Mouse (Mus musculus) embryonic facial prominence, embryonic 14.5 days (tissue): ENCODE measurements at regions not wholly inside any gene's neighbourhood (a gene's known extent, or its start where the extent isn't known, plus 50 kb on each side); places are given as distances from the start of the nearest gene placed in this dataset.

Experiments
- ATAC-seq: fragments of 200-750 bp; cut with Nextera tagmentation; 2 replicates; pipeline ENCODE4 v1.8.0; 2017; ENCODE audit warnings: low read depth, moderate number of reproducible peaks, moderate TSS enrichment
- DNase-seq: peaks from one replicate; pipeline ENCODE4 v3.0.0-alpha.2; 2015; ENCODE audit warnings: low spot score
- H3K27ac ChIP-seq: fragments of 300-500 bp; sonication (generic); replicated peaks from 2 replicates; pipeline ENCODE4 v1.5.1; 2014; ENCODE audit warnings: low read depth, mild to moderate bottlenecking, low read length, moderate library complexity
- H3K27me3 ChIP-seq: fragments of 300-500 bp; sonication (generic); replicated peaks from 2 replicates; pipeline ENCODE4 v1.6.1; 2014; ENCODE audit warnings: low read length; ENCODE audit not compliant: control insufficient read depth, insufficient read depth
- H3K36me3 ChIP-seq: fragments of 300-500 bp; sonication (generic); 2 replicates; pipeline ENCODE4 v1.6.1; 2014; ENCODE audit warnings: low read length, mixed read lengths; ENCODE audit not compliant: control insufficient read depth, insufficient read depth
- H3K4me1 ChIP-seq: fragments of 300-500 bp; sonication (generic); 2 replicates; pipeline ENCODE4 v1.6.1; 2014; ENCODE audit warnings: antibody characterized with exemption, low read length; ENCODE audit not compliant: control insufficient read depth, insufficient read depth
- H3K4me2 ChIP-seq: fragments of 300-500 bp; sonication (generic); 2 replicates; pipeline ENCODE4 v1.6.1; 2014; ENCODE audit warnings: low read depth, mild to moderate bottlenecking, low read length, moderate library complexity, mixed read lengths
- H3K4me3 ChIP-seq: fragments of 300-500 bp; sonication (generic); 2 replicates; pipeline ENCODE4 v1.5.1; 2014; ENCODE audit warnings: low read depth, mild to moderate bottlenecking, low read length
- H3K9ac ChIP-seq: fragments of 300-500 bp; sonication (generic); 2 replicates; pipeline ENCODE4 v1.6.1; 2014; ENCODE audit warnings: low read depth, mild to moderate bottlenecking, low read length, moderate library complexity, mixed read lengths
- H3K9me3 ChIP-seq: fragments of 300-500 bp; sonication (generic); 2 replicates; pipeline ENCODE4 v1.6.1; 2016; ENCODE audit warnings: low read length; ENCODE audit not compliant: control insufficient read depth
- WGBS: fragments of 180-500 bp; shearing (Covaris S2); extraction: QIAGEN DNeasy Blood & Tissue Kit; methylation state at CpG from one replicate; pipeline ENCODE4 v1.1.7; 2014; 5-methylcytosine and 5-hydroxymethylcytosine counted together

DNA sequence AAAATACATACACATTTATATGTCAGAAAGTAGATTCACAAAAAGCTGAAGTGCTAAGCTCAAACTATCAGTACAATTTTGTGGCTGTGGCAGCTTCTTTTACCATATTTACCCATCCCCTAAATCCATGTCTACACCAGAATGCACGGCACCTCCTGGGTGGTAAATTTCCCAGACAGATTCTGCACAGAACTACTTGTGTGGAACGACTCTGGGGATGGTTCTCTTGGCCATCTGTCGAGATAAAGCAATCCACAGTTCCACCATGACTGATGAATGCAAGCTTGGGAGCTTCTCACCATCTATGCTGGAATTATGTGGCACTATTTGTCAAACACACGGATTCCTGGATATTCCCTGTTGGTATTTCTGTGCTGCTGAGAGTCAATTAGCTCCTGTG, 495.8 kb downstream of the Tmem114 start:
- no peak overlapping the region for H3K4me3 ChIP-seq
- no peak overlapping the region for H3K4me2 ChIP-seq
- DNase-seq: no peak
- no peak overlapping the region for H3K9ac ChIP-seq
- no peak for ATAC-seq
- no peak overlapping the region for H3K27ac ChIP-seq
- no peaks in the 10 kb centered on the region for H3K36me3 ChIP-seq
- H3K9me3 ChIP-seq: no peaks in the 10 kb centered on the region
- H3K4me1 ChIP-seq: no peaks in the 10 kb centered on the region
- WGBS: 61% methylated on average over 4 of the region's 4 CpGs
- H3K27me3 ChIP-seq: no peaks in the 10 kb centered on the region

- Histone ChIP-seq H3K9me3 (no peaks in the 10 kb centered on the region), H3K4me3 (no peak overlapping the region), H3K27me3 (no peaks in the 10 kb centered on the region), H3K4me1 (no peaks in the 10 kb centered on the region), H3K27ac (no peak overlapping the region), H3K9ac (no peak overlapping the region), H3K36me3 (no peaks in the 10 kb centered on the region), H3K4me2 (no peak overlapping the region)
- ATAC-seq: peak; percentile 18; the same call in 1 of the 2 replicates
- 50% methylated on average over 6 of the region's 6 CpGs for WGBS
- DNase-seq: peak; percentile 44
These were observed 496.5 kb downstream of the Tmem114 start for GRCm38 (mm10) chr16:7928391-7928935.

GRCm38 (mm10) chr16:7927756-7928155, 497.2 kb downstream of the Tmem114 start:
- Histone ChIP-seq H3K4me2 (no peak overlapping the region), H3K36me3 (no peaks in the 10 kb centered on the region), H3K27ac (no peak overlapping the region), H3K4me1 (no peaks in the 10 kb centered on the region), H3K9ac (no peak overlapping the region), H3K27me3 (no peaks in the 10 kb centered on the region), H3K4me3 (no peak overlapping the region), H3K9me3 (no peaks in the 10 kb centered on the region)
- DNase-seq (peak; percentile 31), ATAC-seq (no peak)
- 55% methylated on average over 8 of the region's 8 CpGs for WGBS

DNA sequence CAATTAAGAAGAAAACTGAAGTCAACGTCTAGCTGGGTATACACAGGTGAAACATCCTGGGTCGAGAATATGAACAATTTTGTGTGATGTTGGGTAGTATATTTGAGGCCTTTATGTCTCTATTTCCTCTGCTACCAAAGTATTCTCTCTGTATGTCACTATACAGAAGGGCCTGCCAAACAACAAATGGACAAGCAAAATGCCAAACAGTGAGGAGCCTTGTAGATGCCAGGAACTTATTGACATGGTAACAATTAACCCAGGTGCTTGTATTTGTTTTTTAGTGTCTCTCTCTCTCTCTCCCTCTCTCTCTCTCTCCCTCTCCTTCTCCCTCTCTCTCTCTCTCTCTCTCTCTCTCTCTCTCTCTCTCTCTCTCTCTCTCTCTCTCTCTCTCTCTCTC, 529.1 kb downstream of the Tmem114 start:
- ATAC-seq: no peak
- Histone ChIP-seq H3K4me2 (no peak overlapping the region), H3K27ac (no peak overlapping the region), H3K27me3 (no peaks in the 10 kb centered on the region), H3K4me1 (no peaks in the 10 kb centered on the region), H3K4me3 (no peak overlapping the region), H3K9me3 (no peaks in the 10 kb centered on the region), H3K9ac (no peak overlapping the region), H3K36me3 (no peaks in the 10 kb centered on the region)
- WGBS: 74% methylated on average over 2 of the region's 2 CpGs
- no peak for DNase-seq

DNA sequence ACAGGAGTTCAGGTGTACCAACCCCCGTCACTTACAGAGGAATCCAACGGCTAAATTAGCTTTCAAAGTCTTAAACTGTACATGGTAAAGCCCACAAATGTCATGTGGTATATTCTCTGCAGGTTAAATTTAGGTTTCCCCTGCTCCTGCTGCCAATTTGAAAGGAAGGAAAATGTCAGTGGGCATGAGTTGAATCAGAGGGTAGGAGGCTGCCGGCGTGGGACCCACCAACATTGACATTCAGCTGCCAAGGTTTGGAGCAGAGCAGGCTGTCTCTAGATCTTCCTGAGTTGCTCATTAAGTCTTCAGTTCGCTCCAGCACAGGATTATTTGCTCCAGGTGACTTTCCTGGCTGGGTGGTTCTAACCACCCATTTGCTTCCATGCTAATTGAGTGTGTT, 532.1 kb downstream of the Tmem114 start:
- no peak overlapping the region for H3K27ac ChIP-seq
- no peaks in the 10 kb centered on the region for H3K9me3 ChIP-seq
- no peak overlapping the region for H3K4me2 ChIP-seq
- H3K9ac ChIP-seq: no peak overlapping the region
- 77% methylated on average over 5 of the region's 5 CpGs for WGBS
- no peaks in the 10 kb centered on the region for H3K36me3 ChIP-seq
- DNase-seq (no peak), ATAC-seq (no peak)
- H3K27me3 ChIP-seq: no peaks in the 10 kb centered on the region
- H3K4me1 ChIP-seq: no peaks in the 10 kb centered on the region
- no peak overlapping the region for H3K4me3 ChIP-seq

GRCm38 (mm10) chr16:7863406-7863805, 561.5 kb downstream of the Tmem114 start:
- H3K9ac ChIP-seq: no peak overlapping the region
- WGBS: 93% methylated on average over 2 of the region's 2 CpGs
- H3K4me2 ChIP-seq: no peak overlapping the region
- no peak for ATAC-seq
- no peak overlapping the region for H3K27ac ChIP-seq
- no peak for DNase-seq
- H3K27me3 ChIP-seq: no peaks in the 10 kb centered on the region
- no peak overlapping the region for H3K4me3 ChIP-seq
- H3K36me3 ChIP-seq: no peaks in the 10 kb centered on the region
- no peaks in the 10 kb centered on the region for H3K4me1 ChIP-seq
- H3K9me3 ChIP-seq: no peaks in the 10 kb centered on the region

- no peaks in the 10 kb centered on the region for H3K9me3 ChIP-seq
- no peak overlapping the region for H3K4me3 ChIP-seq
- DNase-seq (no peak), ATAC-seq (no peak)
- WGBS: 74% methylated on average over 5 of the region's 5 CpGs
- no peak overlapping the region for H3K9ac ChIP-seq
- H3K4me2 ChIP-seq: no peak overlapping the region
- H3K27me3 ChIP-seq: no peaks in the 10 kb centered on the region
- H3K4me1 ChIP-seq: no peaks in the 10 kb centered on the region
- no peaks in the 10 kb centered on the region for H3K36me3 ChIP-seq
- H3K27ac ChIP-seq: no peak overlapping the region
These were observed 585.8 kb downstream of the Tmem114 start for GRCm38 (mm10) chr16:7839139-7839538.

DNA sequence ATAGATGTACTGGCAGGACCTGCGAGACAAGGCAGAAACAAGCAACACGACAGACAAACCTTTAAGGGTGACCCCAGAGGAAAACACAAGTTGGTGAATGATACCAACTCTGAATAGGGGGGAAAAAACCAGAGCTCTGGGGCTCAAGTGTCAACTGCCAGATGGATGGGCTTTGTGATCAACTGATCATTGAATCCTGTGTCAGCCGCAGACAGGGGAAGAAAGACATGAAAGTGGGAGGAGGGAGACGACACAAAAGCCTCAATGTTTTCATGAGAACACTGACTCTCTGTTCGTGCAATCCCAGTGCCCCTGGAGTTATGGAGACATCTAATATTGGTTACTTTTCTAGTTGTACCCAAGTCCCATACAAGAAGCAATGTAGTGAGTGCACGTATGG, 593.8 kb downstream of the Tmem114 start:
- Histone ChIP-seq H3K36me3 (no peaks in the 10 kb centered on the region), H3K4me3 (no peak overlapping the region), H3K9me3 (no peaks in the 10 kb centered on the region), H3K4me1 (no peaks in the 10 kb centered on the region), H3K27ac (no peak overlapping the region), H3K27me3 (no peaks in the 10 kb centered on the region), H3K4me2 (no peak overlapping the region), H3K9ac (no peak overlapping the region)
- DNase-seq (peak; percentile 3), ATAC-seq (no peak)
- 32% methylated on average over 6 of the region's 6 CpGs for WGBS

GRCm38 (mm10) chr16:7829939-7830650, 594.8 kb downstream of the Tmem114 start:
- 68% methylated on average over 9 of the region's 9 CpGs for WGBS

More at GRCm38 (mm10) chr16:7829939-7830650, 594.8 kb downstream of the Tmem114 start:
- DNase-seq (peak; percentile 10), ATAC-seq (no peak)
- Histone ChIP-seq H3K9me3 (no peaks in the 10 kb centered on the region), H3K4me1 (no peaks in the 10 kb centered on the region), H3K36me3 (no peaks in the 10 kb centered on the region), H3K9ac (no peak overlapping the region), H3K27me3 (no peaks in the 10 kb centered on the region), H3K4me3 (no peak overlapping the region), H3K27ac (no peak overlapping the region), H3K4me2 (no peak overlapping the region)
